Comparison of ENCODE assay signal across 9 mouse cellular contexts in genomic region chr19:4113186-4113805, GRCm38 (mm10). TPM values are rescaled to one million over a fixed set of nuclear protein-coding genes. Genes with fewer than 3 reads are reported as not detected.
DNase-seq lines count a peak whose midpoint lies in the region; ATAC-seq and TF ChIP-seq lines count a peak whose summit lies in the region.
"Had no signal": no experiment of that assay in that cellular context is flagged by ENCODE, and none has a peak within 500 bp of the region (broad histone marks: within the 10 kb centered on the region; RNA-seq: fewer than 3 reads in every experiment).

No protein-coding gene starts in this region.

- no peak overlapping the region for H3K4me3 ChIP-seq in intestine, embryonic 14.5 days (ENCODE audit: low read depth, low read length)
- no peak overlapping the region for H3K4me3 ChIP-seq in left cerebral cortex, adult 2 months

- no peak; the same call in 1 of the 2 replicates for ATAC-seq in intestine, embryonic 14.5 days (replicated peaks; ENCODE audit: low FRiP score, low TSS enrichment, low read depth)

- WGBS in intestine, embryonic 14.5 days: 63% methylated on average over 13 of the region's 13 CpGs

- peaks cover 9% of the 10 kb centered on the region; the same call in 1 of the 2 replicates for H3K4me1 ChIP-seq in intestine, embryonic 14.5 days (replicated peaks; ENCODE audit: control insufficient read depth, insufficient read depth, low read length)

- 0 out of 2 replicates have a peak overlapping the region, but pooled peaks have one; percentile 9 for H3K4me2 ChIP-seq in intestine, embryonic 14.5 days (ENCODE audit: low read length)

- H3K36me3 ChIP-seq in intestine, embryonic 14.5 days (ENCODE audit: control insufficient read depth, insufficient read depth, low read length): peaks cover 66% of the 10 kb centered on the region

- H3K27ac ChIP-seq in intestine, embryonic 14.5 days (ENCODE audit: low read depth): peak overlapping the region; percentile 24; the same call in 1 of the 2 replicates
- H3K27ac ChIP-seq in left cerebral cortex, adult 2 months: peak overlapping the region; percentile 69

- DNase-seq in CD4-positive helper T cell, adult 2 months (ENCODE audit: low read depth, low spot score): peak; percentile 38
- DNase-seq in adrenal gland, postnatal 4 days (ENCODE audit: low spot score in 2 of 2): peak; percentile 73 to 81
- DNase-seq in frontal cortex, postnatal 36 days (ENCODE audit: low spot score in 2 of 2): peak; percentile 85 to 86
- no peak for DNase-seq in intestine, embryonic 14.5 days (ENCODE audit: low spot score)
- peak; percentile 73 to 88 for DNase-seq in left cerebral cortex, adult 2 months (ENCODE audit: extremely low spot score in 1 of 2, low spot score in 2 of 2)
- peak; percentile 74 for DNase-seq in lung, postnatal 25 days (ENCODE audit: low spot score)
- peak; percentile 75 to 86 for DNase-seq in spleen, postnatal 36 days (ENCODE audit: low spot score in 2 of 2)
- no peak for DNase-seq in embryo, embryonic 10.5 days (ENCODE audit: low spot score)

- no peaks in the 10 kb centered on the region for H3K9me3 ChIP-seq in intestine, embryonic 14.5 days (ENCODE audit: control insufficient read depth, low read length)

- no peak for TF ChIP-seq CTCF in left cerebral cortex, adult 2 months (IDR thresholded peaks at IDR 0.05)

- no peaks in the 10 kb centered on the region for H3K27me3 ChIP-seq in intestine, embryonic 14.5 days (replicated peaks; ENCODE audit: control insufficient read depth, insufficient read depth, low read length)

- intact Hi-C loops in left cerebral cortex, adult 2 months (cut with DNase I): no loop called here

- H3K9ac ChIP-seq in intestine, embryonic 14.5 days (ENCODE audit: low read length): no peak overlapping the region

RNA-seq across cellular contexts. Expression of gene Aip, which starts 12.4 kb away (rescaled TPM):
- 10 to 100 TPM; 86.1 to 88.5 TPM for total RNA-seq in adrenal gland, postnatal 4 days (2021)
- polyA plus RNA-seq in intestine, embryonic 14.5 days (2014; fragmentation: Nextera tagmentation; extraction: Ambion mirVana): 89.7 and 96.0 TPM in 2 replicates
- 100 to 1,000 TPM; 118 to 125 TPM for total RNA-seq in left cerebral cortex, adult 2 months (2021)

RNA-seq across cellular contexts. Expression of gene Pitpnm1, which starts 13.5 kb away (rescaled TPM):
- total RNA-seq in adrenal gland, postnatal 4 days (2021): 10 to 100 TPM; 51.6 to 65.0 TPM
- polyA plus RNA-seq in intestine, embryonic 14.5 days (2014; fragmentation: Nextera tagmentation; extraction: Ambion mirVana): 13.3 and 14.3 TPM in 2 replicates
- total RNA-seq in left cerebral cortex, adult 2 months (2021): 100 to 1,000 TPM; 217 to 229 TPM

RNA-seq across cellular contexts. Expression of gene Cdk2ap2, which starts 16.3 kb away (rescaled TPM):
- 10 to 100 TPM; 45.8 to 47.3 TPM for total RNA-seq in adrenal gland, postnatal 4 days (2021)
- polyA plus RNA-seq in intestine, embryonic 14.5 days (2014; fragmentation: Nextera tagmentation; extraction: Ambion mirVana): 87.4 and 103 TPM in 2 replicates
- total RNA-seq in left cerebral cortex, adult 2 months (2021): 10 to 100 TPM; 28.4 to 32.5 TPM

RNA-seq across cellular contexts. Expression of gene Gpr152, which starts 26.3 kb away (rescaled TPM):
- total RNA-seq in adrenal gland, postnatal 4 days (2021): under 1 TPM; 0.08 to 0.14 TPM
- not detected in 2 replicates for polyA plus RNA-seq in intestine, embryonic 14.5 days (2014; fragmentation: Nextera tagmentation; extraction: Ambion mirVana)
- not detected for total RNA-seq in left cerebral cortex, adult 2 months (2021)
- polyA plus RNA-seq: neural tube, embryonic 11.5 days had no signal

RNA-seq across cellular contexts. Expression of gene Cabp4, which starts 30.5 kb away (rescaled TPM):
- under 1 TPM in 1 of 2 experiments, not detected in 1; 0.20 TPM for total RNA-seq in adrenal gland, postnatal 4 days (2021)
- polyA plus RNA-seq in intestine, embryonic 14.5 days (2014; fragmentation: Nextera tagmentation; extraction: Ambion mirVana): 0.08 TPM in 1 of 2 replicates, not detected in the other
- total RNA-seq in left cerebral cortex, adult 2 months (2021): under 1 TPM in 1 of 2 experiments, not detected in 1; 0.26 TPM
- polyA plus RNA-seq: neural tube, embryonic 11.5 days had no signal

Comparison
In these comparisons a context has a peak if more than half of its experiments do, and no peak if none do; other contexts are left out.
1. DNase-seq: peak in CD4-positive helper T cell, adult 2 months (single experiment), adrenal gland, postnatal 4 days (2 of 2), frontal cortex, postnatal 36 days (2 of 2), left cerebral cortex, adult 2 months (2 of 2), lung, postnatal 25 days (single experiment) and spleen, postnatal 36 days (2 of 2); none in intestine, embryonic 14.5 days (single experiment) and embryo, embryonic 10.5 days (single experiment).